Mouse (Mus musculus): ENCODE results near the gene Cenpe. TPM values are rescaled to one million over a fixed set of nuclear protein-coding genes. Genes with fewer than 3 reads are reported as not detected.

Gene Cenpe
- polyA plus RNA-seq, 1 experiment = 3.3 TPM

DNA sequence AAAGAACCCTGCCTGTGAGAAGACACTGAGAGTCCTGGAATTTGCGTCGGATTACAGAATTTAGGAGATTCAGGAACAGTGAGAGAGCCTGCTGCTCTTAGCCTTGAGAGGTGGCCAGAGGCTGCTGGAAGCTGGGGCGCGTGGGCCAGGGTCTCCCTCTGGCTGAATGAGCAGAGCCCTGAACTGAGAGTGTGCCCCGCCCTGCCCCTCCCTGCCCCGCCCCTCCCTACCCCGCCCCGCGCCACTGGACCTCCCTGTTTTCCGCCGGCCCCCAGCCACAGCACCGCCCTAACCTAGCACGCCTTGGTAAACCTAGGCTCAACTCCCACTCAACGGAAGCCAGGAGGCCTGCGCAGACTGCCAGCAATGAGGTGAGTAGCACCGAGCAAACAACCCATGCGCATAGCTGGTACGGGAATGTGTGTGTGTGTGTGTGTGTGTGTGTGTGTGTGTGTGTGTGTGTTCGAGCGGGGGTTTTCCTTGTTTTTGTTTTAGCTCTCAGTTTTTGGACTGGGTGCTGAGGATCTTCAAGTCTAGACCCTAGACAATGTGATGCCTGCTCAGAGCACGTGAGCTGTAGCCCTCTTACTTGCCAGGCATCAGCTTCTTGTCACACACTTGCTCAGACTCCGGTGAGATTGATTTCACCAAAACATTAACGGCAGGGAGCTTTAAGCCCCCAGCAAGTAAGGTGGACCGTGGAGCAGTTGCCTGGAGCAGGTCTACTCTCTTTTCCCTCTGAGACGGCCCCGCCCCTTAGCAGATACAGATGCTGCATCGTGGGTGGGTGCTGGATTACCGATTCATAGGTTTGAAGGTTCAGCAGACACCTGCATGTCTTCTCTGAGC, 95.3 kb downstream of the Cenpe start, which contains the start of gene Slc9b2:
Gene Slc9b2 (plus strand): TSS at position 290 of the 849 bp plus-strand sequence.
- H3K4me2 ChIP-seq (ENCODE audit: low read depth) = peak within 1 kb of the TSS; percentile 46
- H3K27me3 ChIP-seq (ENCODE audit: control insufficient read depth, insufficient read depth, insufficient read length) = no peaks in the 10 kb centered on the region
- no peak within 1 kb of the TSS for H3ac ChIP-seq (ENCODE audit: control insufficient read depth, insufficient read length)
- no peak within 1 kb of the TSS for H3K4me3 ChIP-seq
- no peaks in the 10 kb centered on the region for H3K36me3 ChIP-seq (ENCODE audit: control insufficient read depth, insufficient read depth)
- no peaks in the 10 kb centered on the region for H3K79me2 ChIP-seq (ENCODE audit: control insufficient read depth, insufficient read depth)
- TF ChIP-seq E2F4 (IDR thresholded peaks at IDR 0.05; ENCODE audit: insufficient read depth) = no peak
- no peak for TF ChIP-seq CEBPB (IDR thresholded peaks at IDR 0.05; ENCODE audit: insufficient read depth, poor library complexity, severe bottlenecking)
- TF ChIP-seq MAX (IDR thresholded peaks at IDR 0.05; ENCODE audit: low read depth) = no peak
- TF ChIP-seq MYOG (IDR thresholded peaks at IDR 0.05; ENCODE audit: control insufficient read depth in 1 of 3, insufficient read depth in 1 of 3, insufficient read length in 2 of 3, low read depth in 2 of 3) = no peak
- TF ChIP-seq MYOD1 (IDR thresholded peaks at IDR 0.05; ENCODE audit: control insufficient read depth in 1 of 3, insufficient read length in 2 of 3, low read depth in 2 of 3) = no peak
- no peak for TF ChIP-seq POLR2A (IDR thresholded peaks at IDR 0.05; ENCODE audit: insufficient read length, low read depth)
- TF ChIP-seq TCF12 (IDR thresholded peaks at IDR 0.05; ENCODE audit: insufficient read depth, poor library complexity, severe bottlenecking) = no peak
- no peak for TF ChIP-seq SRF (IDR thresholded peaks at IDR 0.05; ENCODE audit: control insufficient read depth, insufficient read length, low read depth)
- TF ChIP-seq REST (IDR thresholded peaks at IDR 0.05; ENCODE audit: insufficient read depth, insufficient read length) = no peak
- TF ChIP-seq POLR2AphosphoS2 (IDR thresholded peaks at IDR 0.05; ENCODE audit: insufficient read length, low read depth) = no peak
- TF ChIP-seq USF1 (IDR thresholded peaks at IDR 0.05; ENCODE audit: low read depth) = no peak
- TF ChIP-seq TCF3 (IDR thresholded peaks at IDR 0.05; ENCODE audit: insufficient read length, low read depth) = no peak

DNA sequence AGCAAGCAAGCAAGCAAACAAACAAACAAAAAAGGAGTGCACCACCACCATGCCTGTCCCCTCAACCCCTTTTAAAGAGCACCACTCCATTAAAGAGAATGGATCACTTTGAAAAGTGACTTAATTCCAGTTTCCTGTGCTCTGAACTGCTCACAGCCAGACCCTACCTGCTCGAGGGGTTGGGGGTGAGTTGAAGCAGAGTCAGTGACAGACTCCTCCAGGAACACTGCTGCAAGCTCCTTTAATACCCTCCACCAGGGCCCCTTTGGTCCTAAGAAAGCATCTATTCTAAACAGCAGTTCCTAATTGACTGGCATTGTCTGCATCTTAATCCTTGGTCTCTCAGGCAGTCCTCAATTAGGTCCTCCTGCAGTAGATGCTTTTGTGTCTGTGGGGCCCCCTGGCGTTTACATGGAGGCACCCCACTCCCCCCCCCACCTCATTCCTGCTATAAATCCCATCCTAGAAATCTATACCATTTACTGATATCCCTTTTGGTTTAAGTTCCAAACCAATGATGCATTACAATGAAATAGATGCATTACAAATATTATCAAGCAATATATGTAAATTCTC, 100.7 kb downstream of the Cenpe start:
- Histone ChIP-seq H3K36me3 (ENCODE audit: control insufficient read depth, insufficient read depth) (no peaks in the 10 kb centered on the region), H3K4me3 (no peak overlapping the region), H3K27me3 (ENCODE audit: control insufficient read depth, insufficient read depth, insufficient read length) (no peaks in the 10 kb centered on the region), H3ac (ENCODE audit: control insufficient read depth, insufficient read length) (no peak overlapping the region), H3K79me2 (ENCODE audit: control insufficient read depth, insufficient read depth) (no peaks in the 10 kb centered on the region), H3K4me2 (ENCODE audit: low read depth) (no peak overlapping the region)
- no peak for TF ChIP-seq CEBPB (IDR thresholded peaks at IDR 0.05; ENCODE audit: insufficient read depth, poor library complexity, severe bottlenecking)
- no peak for TF ChIP-seq POLR2AphosphoS2 (IDR thresholded peaks at IDR 0.05; ENCODE audit: insufficient read length, low read depth)
- TF ChIP-seq TCF12 (IDR thresholded peaks at IDR 0.05; ENCODE audit: insufficient read depth, poor library complexity, severe bottlenecking) = no peak

DNA sequence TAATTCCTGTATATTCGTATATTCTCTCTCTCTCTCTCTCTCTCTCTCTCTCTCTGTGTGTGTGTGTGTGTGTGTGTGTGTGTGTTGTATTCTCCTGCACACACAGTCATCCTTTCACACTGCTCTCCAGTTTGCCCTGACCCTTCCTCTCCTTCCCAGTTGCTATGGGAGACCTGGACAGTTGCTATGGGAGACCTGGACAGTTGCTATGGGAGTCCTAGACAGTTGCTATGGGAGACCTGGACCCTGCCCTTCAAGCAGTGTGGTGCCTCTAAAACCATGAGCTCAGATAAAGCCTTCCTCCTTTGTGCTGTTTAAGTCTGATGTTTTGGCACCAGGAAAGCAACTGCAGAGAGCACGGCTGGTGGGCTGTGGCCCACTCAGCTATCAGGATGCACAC, 101.4 kb downstream of the Cenpe start:
- Histone ChIP-seq H3K79me2 (ENCODE audit: control insufficient read depth, insufficient read depth) (no peaks in the 10 kb centered on the region), H3ac (ENCODE audit: control insufficient read depth, insufficient read length) (no peak overlapping the region), H3K27me3 (ENCODE audit: control insufficient read depth, insufficient read depth, insufficient read length) (no peaks in the 10 kb centered on the region), H3K4me3 (no peak overlapping the region), H3K36me3 (ENCODE audit: control insufficient read depth, insufficient read depth) (no peaks in the 10 kb centered on the region), H3K4me2 (ENCODE audit: low read depth) (no peak overlapping the region)
- TF ChIP-seq TCF12 (IDR thresholded peaks at IDR 0.05; ENCODE audit: insufficient read depth, poor library complexity, severe bottlenecking) = no peak
- no peak for TF ChIP-seq MAX (IDR thresholded peaks at IDR 0.05; ENCODE audit: low read depth)
- TF ChIP-seq TCF3 (IDR thresholded peaks at IDR 0.05; ENCODE audit: insufficient read length, low read depth) = no peak
- no peak for TF ChIP-seq POLR2A (IDR thresholded peaks at IDR 0.05; ENCODE audit: insufficient read length, low read depth)
- no peak for TF ChIP-seq POLR2AphosphoS2 (IDR thresholded peaks at IDR 0.05; ENCODE audit: insufficient read length, low read depth)
- TF ChIP-seq MYOD1 (IDR thresholded peaks at IDR 0.05; ENCODE audit: control insufficient read depth in 1 of 3, insufficient read length in 2 of 3, low read depth in 2 of 3) = no peak
- TF ChIP-seq CEBPB (IDR thresholded peaks at IDR 0.05; ENCODE audit: insufficient read depth, poor library complexity, severe bottlenecking) = no peak
- no peak for TF ChIP-seq SRF (IDR thresholded peaks at IDR 0.05; ENCODE audit: control insufficient read depth, insufficient read length, low read depth)
- no peak for TF ChIP-seq USF1 (IDR thresholded peaks at IDR 0.05; ENCODE audit: low read depth)
- no peak for TF ChIP-seq REST (IDR thresholded peaks at IDR 0.05; ENCODE audit: insufficient read depth, insufficient read length)
- TF ChIP-seq MYOG (IDR thresholded peaks at IDR 0.05; ENCODE audit: control insufficient read depth in 1 of 3, insufficient read depth in 1 of 3, insufficient read length in 2 of 3, low read depth in 2 of 3) = no peak
- TF ChIP-seq E2F4 (IDR thresholded peaks at IDR 0.05; ENCODE audit: insufficient read depth) = no peak

DNA sequence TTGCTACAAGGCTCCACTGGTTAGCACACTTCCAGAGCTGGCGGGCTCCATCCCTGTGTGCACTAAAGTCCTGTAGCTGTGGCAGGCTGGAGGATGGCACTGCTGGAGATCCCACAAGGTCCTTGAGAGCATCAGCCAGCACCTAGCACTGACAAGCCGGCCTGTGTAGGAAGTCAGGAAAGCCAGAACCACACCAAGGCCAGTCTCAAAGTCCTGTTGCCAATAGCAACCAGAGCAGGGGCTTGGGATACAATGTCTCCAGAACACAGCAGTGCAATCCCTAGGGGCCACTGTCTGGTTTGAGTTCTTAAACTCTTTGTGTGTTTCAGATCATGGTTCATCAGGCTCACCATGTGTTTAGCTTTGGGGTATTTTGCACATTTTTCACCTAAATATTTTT, 102.5 kb downstream of the Cenpe start:
- Histone ChIP-seq H3ac (ENCODE audit: control insufficient read depth, insufficient read length) (no peak overlapping the region), H3K79me2 (ENCODE audit: control insufficient read depth, insufficient read depth) (no peaks in the 10 kb centered on the region), H3K4me3 (no peak overlapping the region), H3K27me3 (ENCODE audit: control insufficient read depth, insufficient read depth, insufficient read length) (no peaks in the 10 kb centered on the region), H3K36me3 (ENCODE audit: control insufficient read depth, insufficient read depth) (no peaks in the 10 kb centered on the region), H3K4me2 (ENCODE audit: low read depth) (no peak overlapping the region)
- TF ChIP-seq TCF3 (IDR thresholded peaks at IDR 0.05; ENCODE audit: insufficient read length, low read depth) = no peak
- TF ChIP-seq POLR2AphosphoS2 (IDR thresholded peaks at IDR 0.05; ENCODE audit: insufficient read length, low read depth) = no peak
- no peak for TF ChIP-seq POLR2A (IDR thresholded peaks at IDR 0.05; ENCODE audit: insufficient read length, low read depth)
- no peak for TF ChIP-seq CEBPB (IDR thresholded peaks at IDR 0.05; ENCODE audit: insufficient read depth, poor library complexity, severe bottlenecking)
- TF ChIP-seq MAX (IDR thresholded peaks at IDR 0.05; ENCODE audit: low read depth) = no peak
- TF ChIP-seq MYOG (IDR thresholded peaks at IDR 0.05; ENCODE audit: control insufficient read depth in 1 of 3, insufficient read depth in 1 of 3, insufficient read length in 2 of 3, low read depth in 2 of 3) = no peak
- TF ChIP-seq MYOD1 (IDR thresholded peaks at IDR 0.05; ENCODE audit: control insufficient read depth in 1 of 3, insufficient read length in 2 of 3, low read depth in 2 of 3) = no peak
- no peak for TF ChIP-seq TCF12 (IDR thresholded peaks at IDR 0.05; ENCODE audit: insufficient read depth, poor library complexity, severe bottlenecking)
- no peak for TF ChIP-seq USF1 (IDR thresholded peaks at IDR 0.05; ENCODE audit: low read depth)
- TF ChIP-seq SRF (IDR thresholded peaks at IDR 0.05; ENCODE audit: control insufficient read depth, insufficient read length, low read depth) = no peak
- no peak for TF ChIP-seq REST (IDR thresholded peaks at IDR 0.05; ENCODE audit: insufficient read depth, insufficient read length)
- no peak for TF ChIP-seq E2F4 (IDR thresholded peaks at IDR 0.05; ENCODE audit: insufficient read depth)
